Mouse (Mus musculus): ENCODE measurements at regions not wholly inside any gene's neighbourhood (a gene's known extent, or its start where the extent isn't known, plus 50 kb on each side); places are given as distances from the start of the nearest gene placed in this dataset.

GRCm38 (mm10) chr4:8381408-8382124, 142.7 kb upstream of the Car8 start:
- intact Hi-C loops (cut with DNase I): no loop called here
- no peaks in the 10 kb centered on the region for H3K36me3 ChIP-seq (ENCODE audit: control insufficient read depth, insufficient read depth, low read length)
- no peaks in the 10 kb centered on the region for H3K79me2 ChIP-seq (replicated peaks; ENCODE audit: control insufficient read depth, insufficient read depth, low read length)
- no peaks in the 10 kb centered on the region for H3K4me1 ChIP-seq (ENCODE audit: control insufficient read depth, insufficient read depth, low read length)
- no peak overlapping the region for H3K27ac ChIP-seq
- no peak for DNase-seq
- no peak overlapping the region for H3K4me3 ChIP-seq
- TF ChIP-seq POLR2A (IDR thresholded peaks at IDR 0.05; ENCODE audit: insufficient read depth, low read depth, low read length) (no peak), CTCF (IDR thresholded peaks at IDR 0.05) (no peak), EP300 (IDR thresholded peaks at IDR 0.05; ENCODE audit: insufficient read depth, low read depth, low read length) (no peak)
- no peaks in the 10 kb centered on the region for H3K27me3 ChIP-seq (ENCODE audit: control insufficient read depth, insufficient read depth, low read length)
- H3K9ac ChIP-seq (ENCODE audit: low read depth, low read length): no peak overlapping the region
- WGBS: 57% methylated on average over 13 of the region's 13 CpGs

- intact Hi-C loops (cut with DNase I): loop anchor here (1.0 kb wide), 1 partner anchor 716 kb away; no protein-coding TSS in a partner anchor
- H3K9ac ChIP-seq (ENCODE audit: low read depth, low read length): no peak overlapping the region
- H3K79me2 ChIP-seq (replicated peaks; ENCODE audit: control insufficient read depth, insufficient read depth, low read length): no peaks in the 10 kb centered on the region
- no peaks in the 10 kb centered on the region for H3K36me3 ChIP-seq (ENCODE audit: control insufficient read depth, insufficient read depth, low read length)
- H3K4me1 ChIP-seq (ENCODE audit: control insufficient read depth, insufficient read depth, low read length): no peaks in the 10 kb centered on the region
- H3K27me3 ChIP-seq (ENCODE audit: control insufficient read depth, insufficient read depth, low read length): no peaks in the 10 kb centered on the region
- H3K27ac ChIP-seq: no peak overlapping the region
- 0 out of 2 replicates have a peak overlapping the region, but pooled peaks have one; percentile 6 for H3K4me3 ChIP-seq
- WGBS: 32% methylated on average over 5 of the region's 5 CpGs
- peak; percentile 88 for TF ChIP-seq CTCF (IDR thresholded peaks at IDR 0.05)
- no peak for TF ChIP-seq EP300 (IDR thresholded peaks at IDR 0.05; ENCODE audit: insufficient read depth, low read depth, low read length)
- TF ChIP-seq POLR2A (IDR thresholded peaks at IDR 0.05; ENCODE audit: insufficient read depth, low read depth, low read length): no peak
- DNase-seq: peak in 1 of 2 experiments; percentile 20
Measured at GRCm38 (mm10) chr4:8380711-8381338, 142.0 kb upstream of the Car8 start.

GRCm38 (mm10) chr4:8374737-8375489, 136.1 kb upstream of the Car8 start:
- Histone ChIP-seq H3K27ac (no peak overlapping the region), H3K9ac (ENCODE audit: low read depth, low read length) (no peak overlapping the region), H3K79me2 (replicated peaks; ENCODE audit: control insufficient read depth, insufficient read depth, low read length) (no peaks in the 10 kb centered on the region), H3K36me3 (ENCODE audit: control insufficient read depth, insufficient read depth, low read length) (no peaks in the 10 kb centered on the region), H3K27me3 (ENCODE audit: control insufficient read depth, insufficient read depth, low read length) (no peaks in the 10 kb centered on the region), H3K4me1 (ENCODE audit: control insufficient read depth, insufficient read depth, low read length) (no peaks in the 10 kb centered on the region), H3K4me3 (no peak overlapping the region)
- 79% methylated on average over 6 of the region's 6 CpGs for WGBS
- intact Hi-C loops (cut with DNase I): no loop called here
- DNase-seq: no peak
- no peak for TF ChIP-seq POLR2A (IDR thresholded peaks at IDR 0.05; ENCODE audit: insufficient read depth, low read depth, low read length)
- TF ChIP-seq CTCF (IDR thresholded peaks at IDR 0.05): no peak
- no peak for TF ChIP-seq EP300 (IDR thresholded peaks at IDR 0.05; ENCODE audit: insufficient read depth, low read depth, low read length)

GRCm38 (mm10) chr4:8374061-8374460, 135.2 kb upstream of the Car8 start:
- Histone ChIP-seq H3K4me3 (no peak overlapping the region), H3K79me2 (replicated peaks; ENCODE audit: control insufficient read depth, insufficient read depth, low read length) (no peaks in the 10 kb centered on the region), H3K9ac (ENCODE audit: low read depth, low read length) (no peak overlapping the region), H3K27me3 (ENCODE audit: control insufficient read depth, insufficient read depth, low read length) (no peaks in the 10 kb centered on the region), H3K4me1 (ENCODE audit: control insufficient read depth, insufficient read depth, low read length) (no peaks in the 10 kb centered on the region), H3K27ac (no peak overlapping the region), H3K36me3 (ENCODE audit: control insufficient read depth, insufficient read depth, low read length) (no peaks in the 10 kb centered on the region)
- intact Hi-C loops (cut with DNase I): no loop called here
- no peak for DNase-seq
- 57% methylated on average over 3 of the region's 3 CpGs for WGBS
- TF ChIP-seq POLR2A (IDR thresholded peaks at IDR 0.05; ENCODE audit: insufficient read depth, low read depth, low read length): no peak
- no peak for TF ChIP-seq CTCF (IDR thresholded peaks at IDR 0.05)
- TF ChIP-seq EP300 (IDR thresholded peaks at IDR 0.05; ENCODE audit: insufficient read depth, low read depth, low read length): no peak

- H3K9ac ChIP-seq (ENCODE audit: low read depth, low read length): no peak overlapping the region
- H3K79me2 ChIP-seq (replicated peaks; ENCODE audit: control insufficient read depth, insufficient read depth, low read length): no peaks in the 10 kb centered on the region
- H3K4me3 ChIP-seq: no peak overlapping the region
- TF ChIP-seq CTCF (IDR thresholded peaks at IDR 0.05) (peak; percentile 54), POLR2A (IDR thresholded peaks at IDR 0.05; ENCODE audit: insufficient read depth, low read depth, low read length) (no peak)
- H3K27me3 ChIP-seq (ENCODE audit: control insufficient read depth, insufficient read depth, low read length): no peaks in the 10 kb centered on the region
- no peaks in the 10 kb centered on the region for H3K36me3 ChIP-seq (ENCODE audit: control insufficient read depth, insufficient read depth, low read length)
- no peak overlapping the region for H3K27ac ChIP-seq
- no peak for DNase-seq
- H3K4me1 ChIP-seq (ENCODE audit: control insufficient read depth, insufficient read depth, low read length): no peaks in the 10 kb centered on the region
- intact Hi-C loops (cut with DNase I): no loop called here
- WGBS: 65% methylated on average over 3 of the region's 3 CpGs
Measured at GRCm38 (mm10) chr4:8372069-8372468, 133.2 kb upstream of the Car8 start.

All from heart, adult 2 months (tissue).